In genomic region chr10:21600931-21601330, GRCm38 (mm10) we compare ENCODE assay signal across 9 mouse cellular contexts. TPM values are rescaled to one million over a fixed set of nuclear protein-coding genes. Genes with fewer than 3 reads are reported as not detected.
DNase-seq lines count a peak whose midpoint lies in the region; ATAC-seq and TF ChIP-seq lines count a peak whose summit lies in the region.
"Had no signal": no experiment of that assay in that cellular context is flagged by ENCODE, and none has a peak within 500 bp of the region (broad histone marks: within the 10 kb centered on the region; RNA-seq: fewer than 3 reads in every experiment).

No protein-coding gene starts in this region.

- no peak overlapping the region for H3K4me2 ChIP-seq in CH12.LX (ENCODE audit: insufficient read depth, low read depth, poor library complexity, severe bottlenecking)
- H3K4me2 ChIP-seq: limb, embryonic 15.5 days had no signal

- in situ Hi-C loops in CH12.LX (cut with MboI; ENCODE audit: low pct_ligation_motif_present, low pct_unique_long_range_greater_than_20kb, low sequenced_read_pairs) = loop anchor here (25.0 kb wide), 2 partner anchors 214 to 386 kb away; partner anchors contain the start of gene Aldh8a1

- TF ChIP-seq EP300 in CH12.LX (IDR thresholded peaks at IDR 0.05; ENCODE audit: low read length) = no peak

- no peaks in the 10 kb centered on the region for H3K27me3 ChIP-seq in CH12.LX (replicated peaks)
- H3K27me3 ChIP-seq: limb, embryonic 15.5 days had no signal

- no peak overlapping the region for H3K4me3 ChIP-seq in CH12.LX (replicated peaks in 1 of 3; ENCODE audit: low read depth in 2 of 3, low read length in 2 of 3, poor library complexity in 1 of 3)
- no peak overlapping the region for H3K4me3 ChIP-seq in layer of hippocampus, adult 2 months
- H3K4me3 ChIP-seq: limb, embryonic 15.5 days had no signal

- peak; percentile 77 for TF ChIP-seq RAD21 in CH12.LX (IDR thresholded peaks at IDR 0.05; ENCODE audit: low read depth, low read length)

- no peaks in the 10 kb centered on the region for H3K79me2 ChIP-seq in CH12.LX (replicated peaks; ENCODE audit: control insufficient read depth, extremely low read depth, insufficient read depth, poor library complexity, severe bottlenecking)

- no peak for TF ChIP-seq POLR2A in CH12.LX (IDR thresholded peaks at IDR 0.05; ENCODE audit: low read depth, low read length)

- no peaks in the 10 kb centered on the region for H3K36me3 ChIP-seq in CH12.LX (replicated peaks in 1 of 2; ENCODE audit: control insufficient read depth in 1 of 2, insufficient read depth in 1 of 2, low read length in 1 of 2)
- H3K36me3 ChIP-seq: limb, embryonic 15.5 days had no signal

- peak; percentile 85 to 93 for TF ChIP-seq CTCF in CH12.LX (conservative IDR thresholded peaks at IDR 0.05 in 1 of 2, IDR thresholded peaks at IDR 0.05 in 1 of 2; ENCODE audit: low read depth in 2 of 2, low read length in 2 of 2)
- TF ChIP-seq CTCF in layer of hippocampus, adult 2 months (conservative IDR thresholded peaks at IDR 0.05) = peak; percentile 92

- H3K9ac ChIP-seq in CH12.LX (ENCODE audit: insufficient read depth, low read depth) = no peak overlapping the region
- H3K9ac ChIP-seq: limb, embryonic 15.5 days had no signal

- peaks cover 0 to 12% of the 10 kb centered on the region in 2 experiments; a peak in 2 of 4 replicates for H3K4me1 ChIP-seq in CH12.LX (ENCODE audit: control insufficient read depth in 1 of 2, insufficient read depth in 2 of 2)

- no peak for ATAC-seq in frontal cortex, adult (ENCODE audit: low TSS enrichment)
- peak; percentile 84 for ATAC-seq in megakaryocyte, adult 5-6 weeks (ENCODE audit: poor library complexity, severe bottlenecking)

- DNase-seq in frontal cortex, adult 2 months (ENCODE audit: extremely low spot score in 1 of 2, low spot score in 1 of 2) = peak; percentile 33 to 78
- peak; percentile 39 for DNase-seq in CH12.LX (ENCODE audit: extremely low read depth)
- DNase-seq in c-Kit-positive CD71-negative TER-119-negative erythroid progenitor cells, embryonic 14.5 days (ENCODE audit: low read depth) = peak; percentile 28
- peak; percentile 51 to 72 for DNase-seq in frontal cortex, postnatal 36 days (ENCODE audit: low spot score in 2 of 2)
- peak; percentile 29 to 67 for DNase-seq in layer of hippocampus, adult 2 months (ENCODE audit: low spot score in 2 of 2)
- DNase-seq in spleen, postnatal 36 days (ENCODE audit: low spot score in 2 of 2) = peak; percentile 44 to 61

- H3K27ac ChIP-seq in CH12.LX (ENCODE audit: insufficient read depth, low read depth) = no peak overlapping the region
- peak overlapping the region; percentile 72; the same call in 1 of the 2 replicates for H3K27ac ChIP-seq in layer of hippocampus, adult 2 months
- H3K27ac ChIP-seq: limb, embryonic 15.5 days had no signal

- dilution Hi-C loops in CH12.LX (cut with MboI; ENCODE audit: extremely low pct_ligation_motif_present, extremely low pct_unique_long_range_greater_than_20kb, low sequenced_read_pairs) = no loop called here

- peaks cover 2% of the 10 kb centered on the region for H3K9me3 ChIP-seq in CH12.LX (replicated peaks; ENCODE audit: low read length)
- H3K9me3 ChIP-seq: limb, embryonic 15.5 days had no signal

TF ChIP-seq in CH12.LX, 34 proteins besides CTCF, POLR2A, EP300 and RAD21:
- TF ChIP-seq SMC3 (IDR thresholded peaks at IDR 0.05; ENCODE audit: low read depth, low read length) (peak; percentile 88), ZC3H11A (IDR thresholded peaks at IDR 0.05; ENCODE audit: low read depth, low read length) (peak; percentile 26; the same call in 1 of the 2 replicates), TBP (conservative IDR thresholded peaks at IDR 0.05; ENCODE audit: low read depth, low read length) (no peak)

RNA-seq across cellular contexts. Expression of gene 1700020N01Rik, which starts 8.0 kb away (rescaled TPM):
- polyA plus RNA-seq in frontal cortex, adult 2 months (2012; rRNA removed) = 0.16 TPM in 1 of 2 replicates, not detected in the other
- not detected in 2 replicates for total RNA-seq in CH12.LX (2012; rRNA removed)
- not detected in 2 replicates for total RNA-seq in CH12.LX (2014; rRNA removed)
- not detected in 2 replicates for polyA plus RNA-seq in CH12.LX (2012; ENCODE audit: insufficient read length, low read depth)
- total RNA-seq in layer of hippocampus, adult 2 months (2021) = not detected
- not detected in 2 replicates for total RNA-seq in megakaryocyte, adult 5-6 weeks (2015)
- total RNA-seq in megakaryocyte, adult 5-6 weeks (2017) = not detected in 2 replicates
- polyA plus RNA-seq: limb, embryonic 15.5 days had no signal
